Mouse (Mus musculus) left cerebral cortex, adult 2 months (tissue): Measurements from ENCODE around the gene Glp2r. TPM values are rescaled to one million over a fixed set of nuclear protein-coding genes. Genes with fewer than 3 reads are reported as not detected.
A peak's percentile ranks its signal among the peaks of the same experiment; 100 is the strongest.

Experiments
- DNase-seq, 2 experiments: peaks; one replicate each; pipeline ENCODE4 v3.0.0; 2021 to 2022; ENCODE audit warnings: low spot score in 2 of 2, mixed read lengths in 1 of 2; ENCODE audit errors: extremely low spot score in 1 of 2
- H3K27ac ChIP-seq: fragments of 200-600 bp; 2 replicates; pipeline ENCODE4 v1.8.1; 2022
- H3K4me3 ChIP-seq: fragments of 200-600 bp; 2 replicates; pipeline ENCODE4 v1.8.1; 2022
- CTCF ChIP-seq: fragments of 200-600 bp; IDR thresholded peaks from 2 replicates; pipeline ENCODE4 v1.8.1; 2022; ENCODE audit warnings: antibody characterized with exemption, mild to moderate bottlenecking, moderate library complexity
- intact Hi-C: fragments of 180-260 bp; cut with DNase I; formaldehyde crosslinking; loops from one replicate; pipeline ENCODE4 v1.15.1; 2025
- long read RNA-seq, 2 experiments: library from polyadenylated mRNA; stranded (forward); transcript quantifications; one replicate each; pipeline ENCODE4 v2.0.0; 2021; ENCODE audit warnings: borderline mapping rate in 2 of 2
- total RNA-seq, 2 experiments: library from RNA; stranded (reverse); gene quantifications; 2 replicates each; pipeline ENCODE4 v1.2.3; 2021

Gene Glp2r
- 1 to 10 TPM; 1.2 to 2.0 TPM for total RNA-seq
- long read RNA-seq, experiment 1, full-length matches to known transcripts: 1 of 186 reads
- long read RNA-seq, experiment 1, partial matches to known transcripts: 0 of 186 reads
- long read RNA-seq, experiment 1, other reads (novel, unspliced or antisense): 185 of 186 reads
- long read RNA-seq, experiment 2, full-length matches to known transcripts: 2 of 144 reads
- long read RNA-seq, experiment 2, partial matches to known transcripts: 1 of 144 reads
- long read RNA-seq, experiment 2, other reads (novel, unspliced or antisense): 141 of 144 reads

DNA sequence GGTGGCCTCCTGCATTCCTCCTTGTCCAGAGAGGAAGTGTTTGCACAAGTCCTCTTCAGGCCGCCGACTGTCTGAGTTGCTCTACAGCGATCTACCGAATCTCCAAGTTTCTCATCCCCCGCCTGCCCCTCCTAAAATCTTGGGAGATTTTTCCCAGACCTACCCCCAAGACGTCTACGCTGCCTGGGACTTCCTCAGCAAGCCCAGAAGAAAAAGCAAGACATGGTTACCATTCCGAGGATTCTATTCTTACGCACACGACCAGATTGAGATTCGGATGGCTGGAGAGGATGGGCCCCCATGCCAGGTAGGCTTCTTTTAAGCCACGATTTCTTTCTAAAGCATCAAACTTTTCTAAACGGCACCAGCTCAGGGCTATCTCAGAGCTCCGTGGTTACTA is at the start of gene Glp2r:
Glp2r (minus strand) TSS at position 101 of the 400 bp plus-strand sequence.
- no peak for TF ChIP-seq CTCF
- H3K4me3 ChIP-seq: no peak within 1 kb of the TSS
- intact Hi-C loops: no loop called here
- H3K27ac ChIP-seq: no peak within 1 kb of the TSS
- DNase-seq: no peak

DNA sequence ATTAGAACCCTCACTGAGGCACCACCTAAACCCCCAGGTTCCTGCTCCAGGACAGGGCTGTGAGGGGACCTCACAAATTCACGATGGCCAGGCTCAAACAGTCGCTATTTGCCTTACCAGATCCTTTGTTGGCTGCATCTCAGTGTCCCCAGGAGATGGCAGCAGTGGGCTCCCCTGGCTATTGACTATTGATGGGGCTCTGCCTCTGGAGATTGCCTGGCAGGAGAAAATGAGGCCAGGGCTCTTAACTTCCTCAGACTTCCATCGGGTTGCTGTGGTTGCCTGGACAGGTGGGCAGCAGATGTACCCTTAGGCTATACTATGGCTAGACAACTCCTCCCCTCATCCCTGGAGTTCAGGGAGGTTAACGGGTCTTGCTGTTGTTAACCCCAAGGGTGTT is 49.3 kb upstream of the Glp2r start:
- Histone ChIP-seq H3K27ac (no peak overlapping the region), H3K4me3 (no peak overlapping the region)
- intact Hi-C loops: loop anchor here (2.0 to 5.0 kb wide), 3 partner anchors 69 to 587 kb away; no protein-coding TSS in a partner anchor
- peak; percentile 63 for TF ChIP-seq CTCF
- peak; percentile 32 to 50 for DNase-seq

DNA sequence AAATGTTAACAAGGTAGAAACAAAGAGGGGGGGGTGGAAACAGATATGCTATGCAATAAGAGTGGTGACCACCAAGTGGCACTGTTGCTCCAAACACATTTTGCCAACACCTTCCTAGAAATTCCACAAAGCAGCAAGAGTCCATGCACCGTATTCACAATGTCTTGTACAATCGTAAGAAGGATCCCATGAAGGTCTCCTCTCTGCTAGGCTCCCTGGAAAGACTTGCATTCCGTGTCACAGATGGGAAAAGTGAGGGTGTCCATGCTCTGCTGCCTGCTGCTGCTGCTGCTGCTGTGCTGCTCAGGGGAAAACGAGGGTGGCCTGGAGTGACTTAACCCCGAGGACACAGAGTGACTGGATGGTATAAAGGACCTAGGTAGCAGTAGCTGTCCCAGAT is 48.7 kb upstream of the Glp2r start:
- DNase-seq: peak; percentile 39 to 45
- no peak overlapping the region for H3K27ac ChIP-seq
- no peak overlapping the region for H3K4me3 ChIP-seq
- intact Hi-C loops: loop anchor here (2.0 to 5.0 kb wide), 3 partner anchors 69 to 588 kb away; no protein-coding TSS in a partner anchor
- peak; percentile 76 for TF ChIP-seq CTCF

DNA sequence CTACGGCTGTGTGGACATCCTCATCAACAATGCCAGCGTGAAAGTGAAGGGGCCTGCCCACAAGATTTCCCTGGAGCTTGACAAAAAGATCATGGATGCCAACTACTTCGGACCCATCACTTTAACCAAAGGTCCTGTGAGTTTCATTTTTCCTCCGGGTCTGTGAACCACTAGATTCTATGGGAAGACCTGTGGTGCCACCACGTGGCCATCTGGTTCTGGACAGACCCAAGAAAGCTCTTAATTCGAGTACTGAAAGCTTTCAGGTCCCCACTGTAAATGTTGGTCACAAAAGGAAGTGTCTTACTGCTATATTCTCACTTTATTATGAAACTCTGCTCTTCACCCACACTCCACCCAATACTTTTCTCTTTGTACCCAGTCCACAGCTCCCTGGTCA is 40.6 kb upstream of the Glp2r start:
- Histone ChIP-seq H3K4me3 (no peak overlapping the region), H3K27ac (no peak overlapping the region)
- TF ChIP-seq CTCF: peak; percentile 46
- DNase-seq: no peak
- intact Hi-C loops: no loop called here

DNA sequence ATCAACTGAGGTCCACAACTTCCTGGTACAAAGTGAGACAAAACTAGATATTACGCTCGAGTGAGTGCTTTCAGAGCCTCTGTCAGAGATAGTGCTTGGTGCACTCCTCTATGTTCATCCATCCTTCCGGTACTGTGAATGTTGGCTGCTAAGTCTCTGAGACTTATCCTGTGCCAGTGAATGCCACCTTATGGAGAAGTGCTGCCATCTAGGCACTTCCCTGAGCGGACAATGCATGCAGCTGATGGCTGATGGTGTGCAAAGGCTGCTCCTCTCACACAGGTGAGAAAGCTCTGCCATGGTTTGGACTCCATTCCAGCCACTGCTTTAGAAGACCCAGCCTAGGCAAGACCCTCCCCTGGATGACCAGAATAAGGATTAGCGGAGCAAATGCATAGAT is 37.1 kb upstream of the Glp2r start:
- peak; percentile 47 for TF ChIP-seq CTCF
- Histone ChIP-seq H3K4me3 (no peak overlapping the region), H3K27ac (no peak overlapping the region)
- intact Hi-C loops: loop anchor here (5.0 to 10.0 kb wide), 2 partner anchors 121 to 693 kb away; no protein-coding TSS in a partner anchor
- no peak for DNase-seq

DNA sequence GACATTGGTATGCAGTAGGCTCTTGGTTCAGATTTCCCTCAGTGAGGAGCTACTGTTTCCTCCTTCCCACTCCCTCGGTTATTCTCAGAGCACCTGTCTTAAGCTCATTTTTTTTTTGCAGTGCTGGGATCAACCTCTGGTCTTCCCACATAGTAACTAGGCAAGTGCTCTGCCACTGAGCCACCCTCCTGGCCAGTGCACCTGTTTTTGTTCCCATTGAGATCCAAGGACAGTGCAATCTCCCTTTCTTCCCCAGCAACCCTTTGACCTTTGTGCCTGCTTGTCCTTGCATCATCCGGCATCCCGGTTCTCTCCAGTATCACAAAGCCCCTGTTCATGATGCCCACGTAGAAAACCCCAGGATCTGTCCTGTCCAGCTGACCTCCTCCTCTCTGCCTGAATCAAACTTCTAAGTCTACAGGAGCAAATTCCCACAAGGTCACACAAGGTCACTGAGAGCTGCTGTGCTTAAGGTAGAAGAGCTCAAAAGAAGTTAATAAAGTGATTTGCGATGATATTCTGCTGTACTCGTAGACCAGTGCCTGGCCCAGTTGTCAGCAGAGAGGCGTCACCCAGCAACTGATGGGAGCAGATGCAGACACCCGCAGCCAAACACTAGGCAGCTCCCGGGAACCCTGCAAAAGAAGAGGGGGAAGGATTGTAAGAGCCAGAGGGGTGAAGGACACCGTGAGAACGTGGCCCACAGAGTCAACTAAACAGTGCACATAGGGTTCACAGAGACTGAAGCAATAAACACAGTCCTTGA is 36.1 kb upstream of the Glp2r start:
- no peak overlapping the region for H3K27ac ChIP-seq
- DNase-seq: no peak
- no peak for TF ChIP-seq CTCF
- no peak overlapping the region for H3K4me3 ChIP-seq
- intact Hi-C loops: loop anchor here (5.0 to 10.0 kb wide), 2 partner anchors 120 to 692 kb away; no protein-coding TSS in a partner anchor

DNA sequence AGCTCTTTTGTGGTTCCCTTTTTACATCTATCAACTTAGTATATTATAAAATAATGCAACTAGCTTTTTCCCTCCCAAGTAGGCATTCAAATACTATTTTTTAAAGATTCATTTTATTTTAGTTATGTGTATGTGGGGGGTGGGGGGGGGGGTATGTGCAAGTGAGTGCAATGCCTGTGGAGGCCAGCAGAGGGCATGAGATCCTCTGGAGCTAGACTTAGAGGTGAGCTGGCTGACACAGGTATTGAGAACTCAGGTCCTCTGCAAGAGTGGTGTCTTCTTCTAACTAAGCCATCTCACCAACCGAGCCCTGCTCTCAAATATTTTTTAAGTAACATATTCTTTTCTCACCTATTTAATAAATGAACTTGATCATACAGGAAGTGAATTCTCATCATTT is 34.6 kb upstream of the Glp2r start:
- intact Hi-C loops: loop anchor here (5.0 to 10.0 kb wide), 2 partner anchors 118 to 691 kb away; no protein-coding TSS in a partner anchor
- TF ChIP-seq CTCF: peak; percentile 16
- H3K4me3 ChIP-seq: no peak overlapping the region
- no peak for DNase-seq
- no peak overlapping the region for H3K27ac ChIP-seq

DNA sequence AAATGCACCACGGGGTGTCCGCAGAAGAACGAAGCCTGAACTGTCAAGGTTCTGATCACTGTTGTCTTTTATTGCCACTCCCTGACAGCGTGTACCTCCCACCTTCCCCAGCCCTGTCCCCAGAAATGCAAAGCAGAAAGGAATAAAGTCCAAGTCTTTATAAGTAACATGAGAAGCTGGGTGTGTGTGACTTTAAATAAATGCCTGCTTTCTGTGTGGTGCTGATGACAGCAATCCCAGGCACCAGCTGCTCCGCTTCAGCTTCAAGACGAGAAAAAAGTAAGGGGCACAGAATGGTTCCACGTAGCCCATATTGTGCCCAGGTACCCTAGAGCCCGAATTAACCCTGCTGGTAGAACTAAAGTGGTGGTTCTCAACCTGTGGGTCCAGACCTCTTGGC is 30.2 kb upstream of the Glp2r start:
- intact Hi-C loops: loop anchor here (10.0 kb wide), 1 partner anchor 686 kb away; no protein-coding TSS in a partner anchor
- no peak overlapping the region for H3K27ac ChIP-seq
- no peak overlapping the region for H3K4me3 ChIP-seq
- TF ChIP-seq CTCF: no peak
- DNase-seq: no peak

DNA sequence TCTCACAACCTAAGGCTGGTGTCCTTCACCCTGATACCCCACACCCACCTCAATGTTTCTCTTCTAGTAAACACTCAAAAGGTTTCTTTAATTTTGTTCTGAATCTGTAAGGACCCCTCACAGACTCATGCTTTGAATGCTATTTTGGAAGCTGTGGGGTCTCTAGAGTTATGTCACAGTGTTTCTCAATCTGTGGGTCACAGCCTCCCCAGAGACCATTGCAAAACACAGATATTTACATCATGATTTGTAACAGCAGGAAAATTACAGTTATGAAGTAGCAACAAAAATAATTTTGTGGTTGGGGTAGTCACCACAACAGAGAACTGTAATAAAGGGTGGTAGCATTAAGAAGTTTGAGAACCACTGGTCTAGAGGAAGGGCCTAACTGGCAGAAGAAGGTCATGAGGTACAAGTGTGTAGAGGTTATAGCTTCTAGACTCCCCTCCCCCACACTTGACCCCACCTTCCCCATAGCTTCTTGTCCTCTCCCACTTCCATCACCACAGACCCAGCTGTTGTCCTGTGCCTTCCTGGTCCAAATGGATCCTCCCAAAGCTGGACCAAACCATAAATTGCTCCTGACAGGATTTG is 29.3 kb upstream of the Glp2r start:
- no peak for DNase-seq
- H3K4me3 ChIP-seq: no peak overlapping the region
- no peak for TF ChIP-seq CTCF
- intact Hi-C loops: loop anchor here (10.0 kb wide), 1 partner anchor 685 kb away; no protein-coding TSS in a partner anchor
- no peak overlapping the region for H3K27ac ChIP-seq

DNA sequence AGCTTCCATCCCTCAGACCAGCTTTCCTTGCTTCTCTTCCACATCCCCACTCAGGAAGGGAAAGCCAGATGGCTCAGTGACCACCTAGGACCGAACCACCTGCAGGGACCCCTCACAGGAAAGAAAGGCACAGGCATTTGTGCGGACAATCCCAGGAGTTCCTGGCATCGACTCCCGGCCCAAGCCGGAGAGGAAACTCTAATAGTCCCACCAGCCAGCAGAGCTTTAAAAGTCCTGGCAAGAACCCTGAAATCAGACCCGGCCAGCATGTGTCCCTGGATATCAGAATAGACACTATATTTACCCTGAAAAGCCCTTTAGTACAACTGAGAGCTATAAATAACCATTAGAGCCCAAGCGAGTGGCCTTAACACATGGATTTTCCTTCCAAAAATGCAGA is 27.0 kb upstream of the Glp2r start, which contains the start of gene Dhrs7c:
Dhrs7c (plus strand) TSS at position 257 of the 400 bp plus-strand sequence.
- TF ChIP-seq CTCF: no peak
- no peak for DNase-seq
- Histone ChIP-seq H3K27ac (no peak within 1 kb of the TSS), H3K4me3 (no peak within 1 kb of the TSS)
- intact Hi-C loops: no loop called here

DNA sequence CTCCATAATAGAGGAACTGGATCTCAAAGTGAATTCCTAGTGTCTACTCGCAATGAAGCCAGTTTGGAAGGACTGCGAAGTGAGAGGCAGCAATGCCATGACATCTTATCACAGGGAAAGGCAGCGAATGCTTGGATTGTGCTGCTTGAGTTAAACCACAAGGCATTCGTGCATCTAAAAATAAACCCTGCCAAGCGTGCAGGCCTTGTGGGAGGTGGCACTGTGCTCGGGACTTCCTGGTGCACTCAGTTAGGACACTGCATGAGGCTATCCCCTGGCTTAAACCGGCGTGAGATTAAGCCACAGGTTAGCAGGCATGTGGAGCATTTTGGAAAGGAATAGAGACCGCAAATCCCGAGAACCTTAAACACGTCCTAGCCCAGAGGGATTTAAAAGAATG is 19.2 kb upstream of the Glp2r start:
- Histone ChIP-seq H3K27ac (no peak overlapping the region), H3K4me3 (no peak overlapping the region)
- intact Hi-C loops: no loop called here
- no peak for TF ChIP-seq CTCF
- DNase-seq: no peak

DNA sequence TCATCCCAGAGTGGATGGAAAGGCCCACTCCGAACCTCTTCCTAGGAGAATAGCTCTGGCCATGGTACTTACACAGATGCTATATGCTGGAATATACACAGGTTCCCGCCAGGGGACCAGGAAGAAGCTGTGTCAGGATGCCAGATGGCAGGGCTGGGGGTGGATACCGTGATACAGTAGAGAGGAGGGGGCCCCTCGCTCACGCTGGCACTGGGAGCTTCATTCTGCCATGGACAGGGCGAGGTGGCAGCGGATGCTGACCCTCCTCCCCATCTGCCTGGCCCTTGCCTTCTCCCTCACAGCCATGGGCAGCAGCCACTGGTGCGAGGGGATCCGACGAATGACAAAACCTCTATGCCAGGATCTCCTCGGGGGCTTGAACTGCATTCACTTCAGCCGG is 3.4 kb upstream of the Glp2r start, which contains the start of gene Gsg1l2:
Gsg1l2 (plus strand) TSS at position 230 of the 400 bp plus-strand sequence.
- Histone ChIP-seq H3K27ac (no peak within 1 kb of the TSS), H3K4me3 (no peak within 1 kb of the TSS)
- intact Hi-C loops: no loop called here
- DNase-seq: no peak
- TF ChIP-seq CTCF: no peak
